Mouse (Mus musculus) activated CD4-positive, CD25-positive, alpha-beta regulatory T cell (primary cell): ENCODE results near the gene Impdh1. TPM values are rescaled to one million over a fixed set of nuclear protein-coding genes. Genes with fewer than 3 reads are reported as not detected.

Source experiments
- polyA plus RNA-seq, 2 experiments: library from polyadenylated mRNA; unstranded; fragments of 100-300 nt; shearing (Covaris generic); gene quantifications; one replicate each; pipeline ENCODE4 v1.2.1; 2017

Impdh1 gene
- 100 to 1,000 TPM in 1 of 2 experiments, 10 to 100 TPM in 1; 71.6 to 112 TPM for polyA plus RNA-seq

DNA sequence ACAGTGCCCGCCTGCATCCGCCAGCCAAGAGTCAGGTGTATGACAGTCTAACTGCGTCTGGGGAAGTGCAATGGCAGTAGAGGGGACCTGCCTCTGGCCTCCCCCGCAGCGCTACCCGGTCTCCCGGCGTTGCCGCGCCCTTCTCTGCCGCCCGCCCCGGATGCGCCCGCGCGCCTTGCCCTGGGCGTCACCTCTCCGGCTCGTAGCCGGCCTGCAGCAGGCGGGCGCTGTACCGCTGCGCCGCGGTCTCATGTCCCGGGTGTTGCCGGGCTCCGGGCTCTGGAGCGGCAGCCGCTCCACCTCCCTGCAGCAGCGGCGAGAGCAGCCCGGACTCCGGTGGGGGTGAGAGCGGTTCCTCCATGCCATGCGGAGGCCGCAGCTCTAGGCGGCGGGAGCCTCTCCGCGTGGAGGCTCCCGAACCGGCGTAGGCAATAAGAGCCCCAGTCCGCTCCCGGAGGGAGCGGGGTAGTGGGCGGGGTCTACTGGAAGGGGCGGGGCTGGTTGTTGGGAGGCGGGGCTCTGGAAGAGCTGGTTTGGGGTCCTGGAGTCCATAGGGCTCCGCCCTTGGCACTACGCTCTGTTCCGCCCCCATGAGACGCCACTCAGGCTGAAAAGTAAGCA lies at the start of gene Impdh1:
Gene Impdh1 (minus strand): TSS at position 484 of the 621 bp plus-strand sequence.

DNA sequence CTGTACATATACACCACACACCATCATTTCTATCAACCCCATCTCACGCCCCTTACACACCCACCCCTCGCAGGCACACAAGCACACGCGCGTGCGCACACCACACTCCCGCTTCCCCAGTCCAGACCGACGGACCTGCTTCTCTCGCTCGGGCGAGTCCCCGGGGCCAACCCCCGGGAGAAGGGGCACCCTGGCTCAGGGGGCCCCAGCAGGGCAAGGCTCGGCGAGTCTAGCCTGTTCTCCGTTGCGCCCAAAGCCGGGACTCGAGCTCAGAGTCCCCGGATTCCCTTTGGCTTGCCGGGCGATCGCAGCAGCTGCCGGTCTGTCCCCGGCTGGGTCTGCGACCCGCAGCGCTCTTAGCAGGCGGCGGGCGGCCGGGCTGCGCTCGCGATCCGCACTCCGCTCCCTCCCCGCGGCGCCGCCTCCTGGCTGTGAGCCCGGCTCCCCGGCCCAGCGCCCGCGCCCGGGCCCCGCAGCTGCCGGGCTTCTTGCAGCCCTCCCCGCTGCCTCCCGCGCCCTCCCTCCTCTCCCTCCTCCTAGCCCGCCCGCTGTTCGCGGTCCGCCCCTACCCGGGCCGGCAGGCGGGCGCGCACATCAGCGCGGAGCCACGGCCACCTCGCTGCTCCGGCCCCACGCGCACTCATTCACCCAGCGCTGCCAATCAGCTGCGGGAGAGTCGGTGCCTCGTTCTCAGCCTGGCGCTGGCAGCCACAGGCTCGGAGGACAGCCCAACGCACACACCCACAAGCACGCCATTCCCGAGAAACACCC lies 37.1 kb downstream of the Impdh1 start, which contains the start of gene Prrt4:
Gene Prrt4 (minus strand): TSS at position 697 of the 771 bp plus-strand sequence.

DNA sequence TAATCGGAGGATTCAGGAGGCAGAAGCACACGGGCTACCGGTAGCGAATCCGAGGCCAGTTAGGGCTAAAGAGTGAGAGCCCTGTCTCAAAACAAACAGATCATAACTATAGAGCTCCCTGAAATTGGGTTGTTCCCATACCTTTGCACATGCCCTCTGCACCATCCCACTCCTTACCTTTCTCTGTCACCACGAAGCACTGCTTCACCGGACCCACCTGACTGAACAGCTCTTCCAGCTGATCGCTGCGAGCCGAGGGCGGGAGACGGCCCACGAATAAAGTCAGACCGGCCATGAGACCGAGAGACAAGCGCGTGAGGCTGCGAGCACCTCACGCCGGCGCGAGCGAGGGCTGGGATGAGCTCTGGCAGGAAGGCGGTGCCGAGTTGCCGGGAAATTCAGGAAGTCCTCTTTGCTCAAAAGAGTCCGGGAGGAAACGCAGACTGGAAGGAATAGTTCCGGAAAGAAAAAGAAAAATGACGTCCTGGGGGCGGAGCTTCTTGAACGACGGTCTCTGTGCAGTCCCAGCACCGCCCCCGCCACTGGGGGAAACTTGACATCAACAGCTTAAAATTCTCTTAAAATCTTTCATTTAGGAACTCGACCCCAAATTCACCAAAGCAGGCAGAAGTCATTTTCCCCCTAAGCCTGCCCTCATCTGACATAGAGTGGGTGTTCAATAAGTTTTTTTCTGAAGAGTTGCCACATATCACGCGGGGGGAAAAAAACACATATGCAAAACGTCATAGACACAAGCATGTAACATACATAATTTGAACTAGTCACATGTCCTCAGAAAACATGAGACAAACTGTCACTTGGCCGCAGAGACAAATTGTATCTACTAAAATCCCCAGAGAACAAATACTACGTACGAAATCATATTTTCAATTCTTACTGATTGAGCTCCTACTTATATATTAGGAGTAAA lies 51.6 kb downstream of the Impdh1 start, which contains the start of gene Rbm28:
Gene Rbm28 (minus strand): TSS at position 693 of the 931 bp plus-strand sequence.

Other genes starting within 250 kb of the Impdh1 start
- under 1 TPM in 1 of 2 experiments, not detected in 1; 0.68 TPM for gene Lep, start 156.1 kb downstream of the Impdh1 start, polyA plus RNA-seq
- gene Rbm28, start 51.4 kb downstream of the Impdh1 start, polyA plus RNA-seq: 10 to 100 TPM; 59.0 to 60.0 TPM
- under 1 TPM; 0.12 to 0.54 TPM for gene Prrt4, start 36.8 kb downstream of the Impdh1 start, polyA plus RNA-seq
- gene Hilpda, start 56.1 kb upstream of the Impdh1 start, polyA plus RNA-seq: 10 to 100 TPM; 21.0 to 65.3 TPM
- under 1 TPM; 0.21 to 0.84 TPM for gene Fam71f2, start 63.2 kb upstream of the Impdh1 start, polyA plus RNA-seq
- not detected for gene Fam71f1, start 102.8 kb upstream of the Impdh1 start, polyA plus RNA-seq
- 10 to 100 TPM; 77.0 to 88.0 TPM for gene Calu, start 131.7 kb upstream of the Impdh1 start, polyA plus RNA-seq
- gene Opn1sw, start 172.1 kb upstream of the Impdh1 start, polyA plus RNA-seq: under 1 TPM; 0.24 to 0.36 TPM
- under 1 TPM; 0.17 to 0.79 TPM for gene Ccdc136, start 179.9 kb upstream of the Impdh1 start, polyA plus RNA-seq
- gene Flnc, start 216.9 kb upstream of the Impdh1 start, polyA plus RNA-seq: under 1 TPM in 1 of 2 experiments, not detected in 1; 0.11 TPM